Mouse (Mus musculus): Measurements from ENCODE around the gene Rpp25. TPM values are rescaled to one million over a fixed set of nuclear protein-coding genes. Genes with fewer than 3 reads are reported as not detected.
A peak's percentile ranks its signal among the peaks of the same experiment; 100 is the strongest.

Rpp25 gene
- polyA plus RNA-seq, 1 experiment from 2014 or later: 0.48 TPM

GRCm38 (mm10) chr9:57510577-57510976, 6.8 kb downstream of the Rpp25 start:
- TF ChIP-seq CTCF (IDR thresholded peaks at IDR 0.05; ENCODE audit: low read depth): no peak
- no peak for ATAC-seq
- H3K9me3 ChIP-seq (ENCODE audit: low read length): no peaks in the 10 kb centered on the region
- DNase-seq: no peak
- no peak overlapping the region for H3K4me2 ChIP-seq (ENCODE audit: low read depth, low read length)
- no peaks in the 10 kb centered on the region for H3K36me3 ChIP-seq (replicated peaks; ENCODE audit: insufficient read depth, low read length)
- H3K4me1 ChIP-seq (ENCODE audit: insufficient read depth): peaks cover 7% of the 10 kb centered on the region
- no peak overlapping the region for H3K4me3 ChIP-seq (ENCODE audit: low read depth, low read length)
- H3K9ac ChIP-seq (replicated peaks): no peak overlapping the region
- 58% methylated on average over 2 of the region's 2 CpGs for WGBS (ENCODE audit: insufficient replicate concordance)
- peaks cover 4% of the 10 kb centered on the region for H3K27me3 ChIP-seq (ENCODE audit: insufficient read depth, low read length)
- H3K27ac ChIP-seq (ENCODE audit: low read depth): no peak overlapping the region

GRCm38 (mm10) chr9:57517113-57517512, 13.3 kb downstream of the Rpp25 start:
- Histone ChIP-seq H3K27ac (ENCODE audit: low read depth) (no peak overlapping the region), H3K9ac (replicated peaks) (no peak overlapping the region), H3K27me3 (ENCODE audit: insufficient read depth, low read length) (no peaks in the 10 kb centered on the region), H3K4me3 (ENCODE audit: low read depth, low read length) (no peak overlapping the region), H3K9me3 (ENCODE audit: low read length) (no peaks in the 10 kb centered on the region), H3K4me1 (ENCODE audit: insufficient read depth) (peaks cover 8% of the 10 kb centered on the region), H3K4me2 (ENCODE audit: low read depth, low read length) (no peak overlapping the region), H3K36me3 (replicated peaks; ENCODE audit: insufficient read depth, low read length) (no peaks in the 10 kb centered on the region)
- TF ChIP-seq CTCF (IDR thresholded peaks at IDR 0.05; ENCODE audit: low read depth): peak; percentile 91
- no peak for TF ChIP-seq EP300 (IDR thresholded peaks at IDR 0.05; ENCODE audit: low read depth)
- WGBS (ENCODE audit: insufficient replicate concordance): 9% methylated on average over 3 of the region's 3 CpGs
- peak; percentile 81 for DNase-seq
- ATAC-seq: no peak

- H3K9ac ChIP-seq (replicated peaks): peak overlapping the region; percentile 98
- TF ChIP-seq EP300 (IDR thresholded peaks at IDR 0.05; ENCODE audit: low read depth): no peak
- TF ChIP-seq CTCF (IDR thresholded peaks at IDR 0.05; ENCODE audit: low read depth): no peak
- peak overlapping the region; percentile 88 for H3K4me2 ChIP-seq (ENCODE audit: low read depth, low read length)
- H3K36me3 ChIP-seq (replicated peaks; ENCODE audit: insufficient read depth, low read length): no peaks in the 10 kb centered on the region
- H3K27me3 ChIP-seq (ENCODE audit: insufficient read depth, low read length): no peaks in the 10 kb centered on the region
- ATAC-seq (peak; percentile 11; the same call in 1 of the 2 replicates), DNase-seq (no peak)
- H3K4me3 ChIP-seq (ENCODE audit: low read depth, low read length): peak overlapping the region; percentile 97
- H3K4me1 ChIP-seq (ENCODE audit: insufficient read depth): peaks cover 26% of the 10 kb centered on the region
- peak overlapping the region; percentile 99 for H3K27ac ChIP-seq (ENCODE audit: low read depth)
- 26% methylated on average over 16 of the region's 16 CpGs for WGBS (ENCODE audit: insufficient replicate concordance)
- H3K9me3 ChIP-seq (ENCODE audit: low read length): no peaks in the 10 kb centered on the region
Measured at GRCm38 (mm10) chr9:57520375-57521055, 16.7 kb downstream of the Rpp25 start.

GRCm38 (mm10) chr9:57521056-57521911, 17.5 kb downstream of the Rpp25 start, which contains the start of gene Cox5a:
TSS of gene Cox5a (plus strand) at chr9:57521274.
- Histone ChIP-seq H3K4me1 (ENCODE audit: insufficient read depth) (peaks cover 30% of the 10 kb centered on the region), H3K27me3 (ENCODE audit: insufficient read depth, low read length) (no peaks in the 10 kb centered on the region), H3K9ac (replicated peaks) (peak within 1 kb of the TSS; percentile 98), H3K36me3 (replicated peaks; ENCODE audit: insufficient read depth, low read length) (no peaks in the 10 kb centered on the region), H3K27ac (ENCODE audit: low read depth) (peak within 1 kb of the TSS; percentile 99), H3K4me2 (ENCODE audit: low read depth, low read length) (peak within 1 kb of the TSS; percentile 88), H3K9me3 (ENCODE audit: low read length) (no peaks in the 10 kb centered on the region), H3K4me3 (ENCODE audit: low read depth, low read length) (peak within 1 kb of the TSS; percentile 97)
- under 1% methylated on average over 92 of the region's 95 CpGs for WGBS (ENCODE audit: insufficient replicate concordance)
- TF ChIP-seq CTCF (IDR thresholded peaks at IDR 0.05; ENCODE audit: low read depth) (peak; percentile 28), EP300 (IDR thresholded peaks at IDR 0.05; ENCODE audit: low read depth) (no peak; the same call in 1 of the 2 replicates)
- ATAC-seq (peak; percentile 98), DNase-seq (peak; percentile 95)

- no peak for ATAC-seq
- Histone ChIP-seq H3K4me1 (ENCODE audit: insufficient read depth) (peaks cover 31% of the 10 kb centered on the region), H3K9me3 (ENCODE audit: low read length) (no peaks in the 10 kb centered on the region), H3K9ac (replicated peaks) (peak overlapping the region; percentile 98), H3K27ac (ENCODE audit: low read depth) (peak overlapping the region; percentile 99), H3K36me3 (replicated peaks; ENCODE audit: insufficient read depth, low read length) (no peaks in the 10 kb centered on the region), H3K27me3 (ENCODE audit: insufficient read depth, low read length) (no peaks in the 10 kb centered on the region), H3K4me2 (ENCODE audit: low read depth, low read length) (peak overlapping the region; percentile 88), H3K4me3 (ENCODE audit: low read depth, low read length) (peak overlapping the region; percentile 97)
- no peak for DNase-seq
- no peak for TF ChIP-seq EP300 (IDR thresholded peaks at IDR 0.05; ENCODE audit: low read depth)
- TF ChIP-seq CTCF (IDR thresholded peaks at IDR 0.05; ENCODE audit: low read depth): no peak
- WGBS (ENCODE audit: insufficient replicate concordance): 30% methylated on average over 7 of the region's 7 CpGs
Measured at GRCm38 (mm10) chr9:57522114-57522860, 18.5 kb downstream of the Rpp25 start.

Data from liver, postnatal 0 days (tissue).